Mouse (Mus musculus) adrenal gland, adult (tissue): ENCODE measurements around the gene Traf5.
A peak's percentile ranks its signal among the peaks of the same experiment; 100 is the strongest.

Experiments
- DNase-seq, 2 experiments: peaks; one replicate each; pipeline ENCODE4 v3.0.0; 2022 to 2023; ENCODE audit warnings: low spot score in 1 of 2; ENCODE audit not compliant: inconsistent age in 2 of 2

Traf5 gene

DNA sequence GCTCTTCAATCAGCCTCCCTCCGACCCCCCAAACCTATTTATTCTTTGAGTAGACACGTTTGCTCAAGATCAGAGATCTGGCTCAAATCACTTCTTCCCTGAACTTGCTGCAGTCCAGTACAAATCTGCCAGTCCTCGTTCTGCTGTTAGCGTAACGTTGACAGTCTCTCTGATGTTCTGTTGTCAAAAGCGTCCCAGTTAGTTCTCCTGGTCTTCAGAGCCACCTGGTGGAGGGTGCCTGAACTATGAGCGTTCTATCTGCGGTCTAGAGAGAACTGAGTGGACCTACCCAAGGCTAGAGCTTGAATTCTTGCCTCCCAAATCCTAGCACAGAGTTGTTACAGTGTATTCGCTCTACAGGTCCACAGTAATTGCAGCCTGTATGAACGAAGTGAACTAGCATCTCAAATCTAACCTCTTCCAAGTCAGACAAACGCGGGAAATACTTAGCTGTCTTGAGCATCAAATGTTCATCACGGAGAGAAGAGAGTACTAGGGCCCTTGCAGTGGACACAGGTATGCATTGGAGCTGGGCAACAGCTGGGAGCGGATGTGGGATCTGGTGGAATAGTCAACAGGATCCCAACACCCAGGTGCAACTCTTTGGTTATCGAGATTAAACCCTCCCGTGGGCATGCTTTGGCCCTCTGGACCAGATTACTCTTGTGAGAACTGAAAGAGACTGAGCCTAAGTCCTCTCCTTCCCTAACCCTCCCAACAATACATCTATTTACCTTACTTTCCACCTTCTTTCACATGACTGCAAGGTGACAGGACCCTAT lies 711 bp upstream of the Traf5 start:
- DNase-seq = peak; percentile 88 to 96

- DNase-seq = no peak
Observed at GRCm38 (mm10) chr1:192090689-192091567, 1.4 kb downstream of the Traf5 start.

DNA sequence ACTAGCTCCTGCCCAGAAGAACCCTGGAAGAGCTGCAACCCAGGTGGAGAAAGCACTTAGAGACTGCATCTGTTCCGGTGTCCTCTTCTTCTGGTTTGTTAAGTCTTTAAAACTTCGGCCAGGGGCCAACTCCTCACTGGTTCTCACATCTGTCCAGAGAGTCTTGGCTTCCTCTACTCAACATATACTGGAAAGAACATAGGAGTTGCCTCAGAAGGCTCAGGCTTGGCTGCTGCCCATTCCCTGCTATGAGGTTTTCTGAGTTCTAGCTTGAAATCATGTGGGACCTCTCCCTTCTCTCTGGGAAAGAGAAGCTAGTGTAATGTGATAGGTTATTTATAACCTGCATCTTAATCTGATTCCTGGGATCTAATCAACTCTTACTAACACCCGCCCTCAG lies 2.1 kb downstream of the Traf5 start:
- DNase-seq = no peak

DNA sequence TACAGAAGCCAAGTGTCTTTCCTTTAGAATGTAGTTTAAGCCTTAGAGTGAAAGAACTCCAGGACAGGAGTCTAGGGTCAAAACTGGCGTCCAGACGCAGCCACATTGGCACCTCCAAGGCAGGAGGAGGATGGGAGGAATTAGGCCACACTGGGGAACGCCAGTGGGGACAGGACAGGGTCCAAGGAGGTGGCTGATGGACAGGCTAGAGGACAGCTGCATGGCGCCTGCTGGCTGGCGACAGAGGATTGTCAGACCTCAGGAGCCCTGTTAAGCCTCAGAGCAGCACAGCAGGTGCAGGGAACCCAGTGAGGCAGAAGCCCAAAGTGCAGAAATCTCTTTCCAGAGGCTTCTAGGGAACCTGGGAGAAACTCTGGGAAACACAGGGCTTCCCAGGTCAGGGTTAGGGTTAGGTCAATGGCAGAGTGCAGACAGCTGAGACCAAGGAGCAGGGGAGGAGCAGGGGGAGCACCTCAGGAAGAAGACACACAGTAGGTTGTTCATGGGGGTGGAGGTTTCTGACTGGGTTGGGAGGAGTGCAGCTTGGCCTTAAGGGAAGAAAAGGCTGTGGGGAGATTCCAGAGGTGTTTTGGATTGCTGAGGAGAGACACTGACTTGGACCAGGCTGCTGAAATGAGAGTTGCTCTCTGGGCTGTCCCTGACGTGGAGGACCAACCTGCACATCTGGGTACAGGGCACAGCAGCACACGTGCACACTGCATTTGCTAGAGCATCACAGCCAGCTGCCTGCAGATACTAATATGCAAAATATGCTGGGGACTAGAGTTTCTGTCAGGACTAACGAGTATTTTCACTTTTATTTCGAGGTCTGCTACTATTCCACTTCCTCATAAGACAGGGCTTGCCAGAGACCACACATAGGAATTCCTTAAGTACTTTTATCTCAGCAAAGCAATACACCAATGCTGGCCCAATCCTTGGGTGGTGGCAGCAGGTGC lies 2.9 kb downstream of the Traf5 start:
- DNase-seq = no peak

GRCm38 (mm10) chr1:192088011-192088410 lies 4.3 kb downstream of the Traf5 start:
- peak in 1 of 2 experiments; percentile 60 for DNase-seq

DNA sequence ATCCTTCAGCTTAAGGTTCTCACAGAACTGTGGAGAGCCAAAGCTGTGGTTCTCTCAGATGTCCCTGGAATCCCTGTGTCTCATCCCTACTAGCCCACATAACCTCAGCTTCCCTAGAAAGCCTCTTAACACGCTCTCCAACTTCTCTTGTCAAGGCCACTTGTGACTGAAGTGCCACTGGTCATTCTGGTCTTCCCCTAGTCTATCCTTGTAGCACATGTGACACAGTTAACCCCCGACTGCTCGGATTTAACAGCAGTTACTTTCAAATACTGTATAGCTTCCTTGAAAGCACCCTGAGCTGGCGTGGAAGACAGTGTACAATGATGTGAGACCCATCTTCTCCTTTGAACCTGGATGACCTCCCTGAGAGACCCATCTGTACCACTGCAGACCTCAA lies 5.3 kb downstream of the Traf5 start:
- DNase-seq = no peak

- no peak for DNase-seq
Observed at GRCm38 (mm10) chr1:192086279-192087037, 5.9 kb downstream of the Traf5 start.

GRCm38 (mm10) chr1:192085218-192085617 lies 7.1 kb downstream of the Traf5 start:
- no peak for DNase-seq

GRCm38 (mm10) chr1:192082646-192083045 lies 9.7 kb downstream of the Traf5 start:
- DNase-seq = no peak

DNA sequence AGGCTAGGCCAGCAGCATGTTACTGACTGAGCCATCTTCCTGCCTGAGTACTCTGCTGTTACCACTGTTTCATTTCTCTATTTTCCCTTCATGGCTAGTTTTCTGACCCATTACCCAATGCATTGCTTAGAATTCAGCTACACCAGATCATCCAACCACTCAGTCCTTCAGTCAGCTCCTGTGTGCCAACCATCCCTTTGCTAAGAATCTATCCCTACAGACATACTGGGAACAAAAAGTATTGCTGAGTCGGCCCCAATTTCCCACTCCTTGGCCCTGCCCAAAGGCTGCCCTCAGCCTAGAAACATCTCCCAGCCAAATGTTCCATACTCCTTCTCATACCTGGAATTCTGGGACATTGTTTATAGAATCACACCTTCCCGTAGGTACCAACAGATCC lies 11.2 kb downstream of the Traf5 start:
- no peak for DNase-seq

- DNase-seq = no peak
Observed at GRCm38 (mm10) chr1:192079121-192079520, 13.2 kb downstream of the Traf5 start.

DNA sequence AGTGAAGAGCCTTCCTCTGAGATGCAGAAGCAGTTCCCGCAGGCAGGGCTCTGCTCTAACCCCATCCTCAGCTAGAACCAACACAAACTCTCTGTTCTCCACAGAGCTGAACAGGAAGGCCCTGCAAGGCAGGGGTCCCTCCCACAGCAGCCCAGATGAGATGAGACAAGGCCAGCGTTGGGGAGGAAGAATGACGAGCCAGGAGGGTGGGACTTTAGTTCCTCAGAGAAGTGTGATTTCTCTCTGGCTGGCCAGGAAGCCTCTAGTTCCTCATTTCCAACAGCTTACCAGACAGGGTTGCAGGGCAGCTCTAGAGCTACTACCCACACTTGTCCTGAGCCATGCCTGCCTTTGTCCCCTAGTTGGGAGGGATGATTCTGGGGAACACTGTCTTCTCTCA lies 14.0 kb downstream of the Traf5 start:
- DNase-seq = peak; percentile 39 to 60

DNA sequence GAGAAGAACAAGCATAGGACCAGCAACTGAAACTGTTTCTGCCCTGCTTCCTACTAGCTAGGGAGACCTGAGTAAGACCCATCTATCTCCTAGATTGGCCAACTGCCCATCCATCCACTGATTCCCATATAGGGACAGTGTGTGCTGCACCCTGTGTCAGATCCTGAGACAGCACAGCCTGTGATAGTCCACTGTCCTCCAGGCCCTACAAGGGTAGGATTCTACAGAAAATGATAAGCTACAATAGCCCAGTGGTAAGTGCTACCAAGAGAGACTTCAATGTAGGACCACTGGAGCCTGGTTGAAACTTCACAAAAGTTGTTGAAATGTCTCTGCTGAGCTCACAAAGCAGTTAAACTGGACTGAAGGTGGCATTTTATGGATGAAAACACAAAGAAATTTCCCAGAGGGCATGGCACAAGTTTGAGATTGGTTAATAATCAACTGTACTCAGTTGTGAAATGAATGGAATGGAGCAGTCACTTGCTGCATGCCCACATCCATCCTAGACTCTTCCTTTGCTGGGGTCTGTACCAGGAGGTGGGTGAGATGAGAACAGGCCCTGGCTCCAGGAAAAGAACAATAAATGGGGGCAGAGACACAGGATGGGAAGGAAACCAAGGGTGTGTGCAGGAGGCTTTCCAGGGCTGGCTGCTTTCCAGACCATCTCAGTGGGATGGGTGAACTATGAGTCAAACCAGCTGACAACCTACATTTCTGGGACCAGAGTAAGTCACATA lies 15.4 kb downstream of the Traf5 start:
- peak; percentile 52 to 70 for DNase-seq

DNA sequence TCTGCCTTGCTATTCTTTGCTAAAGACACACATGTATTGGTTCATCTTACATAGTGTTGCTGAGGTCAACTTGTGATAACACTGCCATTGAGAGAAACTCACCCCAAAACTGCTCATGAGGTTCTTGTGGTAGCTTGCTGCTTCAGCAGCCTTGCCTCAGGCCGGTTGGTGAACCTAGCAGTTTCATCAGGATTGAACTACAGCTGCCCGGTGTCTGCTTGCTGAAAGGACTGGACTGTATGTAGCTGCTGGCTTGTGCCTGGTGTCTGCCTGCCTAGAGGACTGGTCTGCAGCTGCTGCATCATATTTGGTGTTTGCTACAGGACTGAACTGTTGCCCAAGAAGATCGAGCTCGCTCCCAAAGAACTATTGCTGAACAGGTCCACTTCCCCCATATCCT lies 16.3 kb downstream of the Traf5 start:
- no peak for DNase-seq

GRCm38 (mm10) chr1:192074824-192075223 lies 17.5 kb downstream of the Traf5 start:
- no peak for DNase-seq

DNA sequence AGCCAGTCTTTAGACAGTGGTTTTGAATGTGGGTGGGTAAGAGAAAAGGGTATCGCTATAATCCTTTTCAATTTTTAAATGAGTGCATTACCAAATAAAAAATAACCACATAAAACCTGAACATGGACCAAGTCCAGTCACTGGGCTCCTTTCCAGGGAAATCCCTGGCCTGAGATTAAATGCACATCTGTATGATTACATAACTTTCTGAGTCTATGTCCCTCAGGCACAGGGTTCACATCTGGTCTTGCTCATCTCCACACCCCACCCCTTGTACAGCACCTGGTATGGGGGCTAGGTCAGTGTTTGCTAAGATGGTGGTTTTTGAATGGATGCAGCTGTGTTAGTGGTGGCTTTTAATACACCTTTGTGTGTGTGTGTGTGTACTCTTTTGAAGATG lies 19.9 kb downstream of the Traf5 start:
- DNase-seq = peak in 1 of 2 experiments; percentile 52

DNA sequence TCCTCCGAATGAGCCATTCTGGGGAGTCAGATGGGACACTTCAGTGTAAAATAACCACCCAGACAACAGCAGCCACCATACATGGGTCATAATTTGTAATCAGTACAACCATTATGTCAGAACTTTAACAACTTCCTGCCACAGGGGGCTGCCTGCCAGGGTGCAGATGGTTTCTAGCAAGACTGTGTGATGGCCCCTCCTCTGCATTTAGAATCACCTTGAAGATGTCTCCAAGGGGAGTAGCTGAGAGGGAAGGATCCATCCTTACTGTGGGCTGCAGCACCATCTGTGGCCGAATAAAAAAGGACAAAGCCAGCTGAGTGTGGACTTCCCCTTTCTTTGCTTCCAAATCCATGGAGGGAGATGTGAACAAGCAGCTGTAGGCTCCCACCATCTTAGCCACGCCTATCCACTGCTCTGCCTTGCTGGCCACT lies 21.7 kb downstream of the Traf5 start:
- no peak for DNase-seq

DNA sequence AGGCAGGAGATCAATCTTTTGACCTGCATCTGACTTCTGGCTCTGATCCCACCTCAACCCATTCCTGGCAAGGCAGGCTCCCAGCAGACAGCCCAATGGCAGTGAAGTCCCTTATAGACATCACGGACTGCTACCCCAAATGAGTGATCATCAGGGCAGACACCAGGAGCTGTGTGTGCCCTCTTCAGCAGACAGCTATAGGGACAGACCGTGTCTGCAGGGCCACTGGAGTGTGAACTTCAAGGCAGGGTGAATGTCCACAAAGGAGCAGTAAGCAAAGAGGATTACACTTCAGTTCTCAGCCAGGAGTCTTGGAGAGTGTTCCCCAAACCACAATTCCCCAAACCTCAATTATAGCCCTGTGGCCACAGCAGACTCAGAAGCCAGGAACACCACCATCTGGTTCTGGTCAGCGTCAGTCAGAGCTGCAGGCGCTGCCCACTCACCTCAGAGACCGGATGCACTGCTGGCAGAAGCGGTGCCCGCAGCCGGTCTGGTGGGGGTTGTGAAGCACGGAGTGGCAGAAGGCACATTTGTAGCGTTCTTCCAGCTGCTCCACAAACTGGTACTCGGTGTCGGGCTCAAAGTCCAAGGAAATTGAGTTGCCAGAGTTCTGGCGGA lies 22.3 kb downstream of the Traf5 start:
- DNase-seq = peak in 1 of 2 experiments; percentile 49

GRCm38 (mm10) chr1:192068188-192068587 lies 24.2 kb downstream of the Traf5 start:
- no peak for DNase-seq
